Mouse (Mus musculus): ENCODE data around the gene Chid1.

- TF ChIP-seq CTCF (IDR thresholded peaks at IDR 0.05; ENCODE audit: low read depth, low read length) (no peak), GATA1 (IDR thresholded peaks at IDR 0.05; ENCODE audit: borderline replicate concordance, low read length) (no peak)
Measured at GRCm38 (mm10) chr7:141468522-141469211, 71.0 kb downstream of the Chid1 start.

All from G1E (cell line).